Mouse (Mus musculus) liver, adult 2 months (tissue): Measurements from ENCODE around the gene Robo2.

Experiments used
- CTCF ChIP-seq: fragments of 200-500 bp; IDR thresholded peaks from 2 replicates; pipeline ENCODE4 v1.5.1; 2011; ENCODE audit warnings: low read depth, low read length, control low read depth
- POLR2A ChIP-seq: fragments of 200-500 bp; IDR thresholded peaks from 2 replicates; pipeline ENCODE4 v1.6.1; 2011; ENCODE audit warnings: low read length, control low read depth; ENCODE audit not compliant: insufficient read depth; ENCODE audit errors: extremely low read depth

DNA sequence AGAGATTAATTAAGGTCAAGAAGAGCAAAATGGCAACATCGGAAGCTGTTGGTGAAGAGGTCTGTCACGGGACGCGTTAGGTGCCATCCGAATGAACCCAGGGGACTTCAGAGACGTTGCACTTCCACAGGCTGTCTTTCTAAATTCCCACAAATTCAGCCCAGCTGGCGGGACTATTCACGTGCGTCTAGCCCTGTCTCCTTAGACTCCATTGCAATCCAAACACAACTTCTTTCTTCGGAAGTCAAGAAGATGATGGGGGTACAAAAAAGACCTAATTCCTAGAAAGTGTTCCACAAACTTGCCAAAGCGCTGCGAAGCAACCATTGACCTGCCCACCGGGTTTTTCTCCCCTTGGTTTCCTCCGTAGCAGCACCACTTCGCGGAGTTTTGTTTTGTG is 604 bp downstream of the Robo2 start:
- no peak for TF ChIP-seq POLR2A
- TF ChIP-seq CTCF, result no peak
